Mouse (Mus musculus): ENCODE results near the gene Fam172a. TPM values are rescaled to one million over a fixed set of nuclear protein-coding genes. Genes with fewer than 3 reads are reported as not detected.

Gene Fam172a
- polyA plus RNA-seq, 1 experiment from 2014 or later = 27.0 TPM

DNA sequence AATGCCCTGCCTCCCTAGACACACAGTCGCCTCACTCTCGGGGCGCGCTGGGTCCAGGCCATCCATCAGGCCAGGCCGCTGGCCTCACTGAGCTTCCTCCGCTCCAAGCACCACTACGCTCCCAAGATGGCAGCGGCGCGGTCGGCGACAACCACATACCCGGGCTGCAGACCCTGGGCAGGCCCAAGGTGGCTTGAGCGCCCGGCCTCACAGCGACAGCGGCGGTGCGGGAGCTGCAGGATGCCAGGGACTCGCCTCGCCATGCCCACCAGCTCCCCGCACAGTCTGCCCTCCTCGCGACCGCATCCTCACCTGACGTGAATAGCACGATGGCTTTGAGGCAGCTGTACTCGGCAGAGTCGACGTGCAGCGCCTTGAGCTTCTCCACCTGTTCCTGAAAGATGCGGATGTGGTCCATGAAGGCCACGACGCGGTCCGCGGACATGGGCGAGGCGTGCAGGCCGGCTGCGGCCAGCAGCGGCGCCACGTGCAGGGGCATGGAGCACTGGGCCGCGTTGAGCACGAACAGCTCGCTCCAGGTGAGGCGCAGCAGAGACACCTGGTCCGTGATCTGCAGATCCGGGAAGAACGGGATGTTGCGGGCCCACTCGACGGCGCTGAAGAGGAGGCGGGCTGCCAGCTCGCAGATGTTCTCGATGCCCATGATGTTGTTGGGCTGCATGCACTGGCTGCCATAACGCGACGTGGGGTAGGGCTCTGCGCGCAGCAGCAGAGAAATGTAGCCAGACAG is 493.2 kb downstream of the Fam172a start:
- Histone ChIP-seq H3K27me3 (peaks cover 78% of the 10 kb centered on the region), H3K4me3 (replicated peaks) (peak overlapping the region; percentile 42), H3K36me3 (no peaks in the 10 kb centered on the region), H3K4me1 (replicated peaks) (peaks cover 25% of the 10 kb centered on the region), H3K27ac (no peak overlapping the region), H3K9me3 (no peaks in the 10 kb centered on the region), H3K4me2 (peak overlapping the region; percentile 67), H3K9ac (replicated peaks) (peak overlapping the region; percentile 57)
- WGBS = under 1% methylated on average over 64 of the region's 64 CpGs
- no peak for ATAC-seq (ENCODE audit: insufficient number of reproducible peaks, insufficient read depth, low FRiP score, low TSS enrichment, low read depth)

DNA sequence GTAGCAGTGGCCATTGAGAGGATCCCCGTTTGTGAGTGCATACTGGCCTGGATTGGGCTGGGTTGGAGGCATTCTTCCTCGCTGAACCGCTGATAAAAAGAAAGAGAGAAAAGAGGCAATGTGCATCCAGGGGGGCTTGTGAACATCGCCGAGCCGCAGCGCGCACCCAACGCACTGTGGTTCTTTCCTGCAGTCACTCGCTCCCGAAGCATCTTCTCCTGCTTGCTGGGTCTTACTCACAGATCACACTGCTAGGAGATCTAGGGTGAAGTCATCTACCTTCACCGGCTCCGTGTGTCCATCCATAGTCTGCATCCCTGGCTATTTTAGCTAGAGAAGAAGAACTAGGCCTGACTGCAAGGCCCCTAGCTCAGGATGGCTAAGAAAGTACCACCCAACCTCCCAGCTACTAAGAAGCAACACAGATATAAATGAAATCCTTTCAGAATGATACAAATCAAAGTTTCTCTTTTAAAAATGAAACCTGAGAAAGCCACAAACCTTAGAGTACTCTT is 493.8 kb downstream of the Fam172a start:
- H3K27ac ChIP-seq = no peak overlapping the region
- peak overlapping the region; percentile 57; the same call in 1 of the 2 replicates for H3K9ac ChIP-seq (replicated peaks)
- peak overlapping the region; percentile 67 for H3K4me2 ChIP-seq
- H3K4me3 ChIP-seq (replicated peaks) = peak overlapping the region; percentile 42
- peaks cover 25% of the 10 kb centered on the region for H3K4me1 ChIP-seq (replicated peaks)
- ATAC-seq (ENCODE audit: insufficient number of reproducible peaks, insufficient read depth, low FRiP score, low TSS enrichment, low read depth) = no peak
- H3K9me3 ChIP-seq = no peaks in the 10 kb centered on the region
- 3% methylated on average over 13 of the region's 13 CpGs for WGBS
- no peaks in the 10 kb centered on the region for H3K36me3 ChIP-seq
- peaks cover 78% of the 10 kb centered on the region for H3K27me3 ChIP-seq

DNA sequence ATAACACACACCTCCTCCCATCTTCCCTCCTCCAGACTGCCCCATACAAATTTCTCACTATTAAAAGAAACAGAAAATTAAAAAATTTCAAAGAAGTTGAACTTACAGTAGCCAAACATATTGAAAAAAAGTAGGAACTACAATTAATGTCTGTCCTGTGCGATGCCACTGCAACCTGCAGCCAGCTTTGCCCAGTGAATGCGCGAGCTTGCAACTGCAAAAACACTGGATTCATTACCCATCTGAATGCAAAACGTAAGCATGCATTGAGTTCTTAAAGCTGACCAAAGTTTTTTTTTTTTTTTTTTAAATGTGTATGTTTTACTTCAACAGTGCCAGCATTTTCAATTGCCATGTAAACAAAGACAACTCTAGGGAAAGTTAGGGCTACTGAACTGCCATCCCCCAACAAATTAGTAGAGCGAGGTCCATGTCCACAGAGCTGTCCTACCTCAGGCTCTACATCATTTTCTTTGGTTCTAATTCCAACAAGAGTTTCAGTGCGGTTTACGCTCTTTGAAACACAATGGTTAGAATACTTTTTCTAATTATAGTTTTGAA is 494.5 kb downstream of the Fam172a start:
- Histone ChIP-seq H3K9me3 (no peaks in the 10 kb centered on the region), H3K9ac (replicated peaks) (no peak overlapping the region), H3K36me3 (no peaks in the 10 kb centered on the region), H3K27me3 (peaks cover 72% of the 10 kb centered on the region), H3K4me1 (replicated peaks) (peaks cover 25% of the 10 kb centered on the region), H3K27ac (no peak overlapping the region), H3K4me3 (replicated peaks) (peak overlapping the region; percentile 42; the same call in 1 of the 2 replicates), H3K4me2 (0 out of 2 replicates have a peak overlapping the region, but pooled peaks have one; percentile 6)
- no peak for ATAC-seq (ENCODE audit: insufficient number of reproducible peaks, insufficient read depth, low FRiP score, low TSS enrichment, low read depth)
- 15% methylated on average over 7 of the region's 7 CpGs for WGBS

DNA sequence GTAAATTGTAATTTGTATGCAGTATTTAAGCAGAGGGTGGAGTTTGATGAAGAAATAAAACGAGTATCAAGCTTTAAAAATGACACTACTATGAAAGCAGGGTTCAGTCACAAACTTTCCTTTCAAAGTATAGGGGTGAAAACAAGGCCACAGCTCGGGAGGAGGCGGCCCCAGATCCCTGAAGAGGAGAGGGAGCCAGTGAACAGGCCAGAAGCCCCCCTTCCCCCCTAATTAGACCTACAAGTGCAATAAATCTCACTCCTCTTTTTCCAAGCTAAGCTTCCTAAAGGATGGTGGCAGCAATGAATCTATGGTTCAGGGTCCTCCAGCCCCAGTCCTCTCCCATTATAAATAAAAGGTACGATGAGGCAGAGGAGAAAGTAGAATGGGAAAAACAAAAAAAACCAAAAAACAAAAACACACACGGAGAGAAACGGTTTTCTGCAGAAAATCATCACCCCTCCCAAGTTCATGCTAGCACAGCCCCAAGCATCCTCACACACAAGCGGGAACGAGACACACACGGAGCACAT is 495.5 kb downstream of the Fam172a start:
- peak overlapping the region; percentile 87 for H3K9ac ChIP-seq (replicated peaks)
- H3K4me2 ChIP-seq = peak overlapping the region; percentile 89
- no peak for ATAC-seq (ENCODE audit: insufficient number of reproducible peaks, insufficient read depth, low FRiP score, low TSS enrichment, low read depth)
- H3K36me3 ChIP-seq = no peaks in the 10 kb centered on the region
- peaks cover 71% of the 10 kb centered on the region for H3K27me3 ChIP-seq
- H3K9me3 ChIP-seq = no peaks in the 10 kb centered on the region
- peak overlapping the region; percentile 90 for H3K27ac ChIP-seq
- under 1% methylated on average over 9 of the region's 9 CpGs for WGBS
- peaks cover 28% of the 10 kb centered on the region for H3K4me1 ChIP-seq (replicated peaks)
- peak overlapping the region; percentile 71 for H3K4me3 ChIP-seq (replicated peaks)

DNA sequence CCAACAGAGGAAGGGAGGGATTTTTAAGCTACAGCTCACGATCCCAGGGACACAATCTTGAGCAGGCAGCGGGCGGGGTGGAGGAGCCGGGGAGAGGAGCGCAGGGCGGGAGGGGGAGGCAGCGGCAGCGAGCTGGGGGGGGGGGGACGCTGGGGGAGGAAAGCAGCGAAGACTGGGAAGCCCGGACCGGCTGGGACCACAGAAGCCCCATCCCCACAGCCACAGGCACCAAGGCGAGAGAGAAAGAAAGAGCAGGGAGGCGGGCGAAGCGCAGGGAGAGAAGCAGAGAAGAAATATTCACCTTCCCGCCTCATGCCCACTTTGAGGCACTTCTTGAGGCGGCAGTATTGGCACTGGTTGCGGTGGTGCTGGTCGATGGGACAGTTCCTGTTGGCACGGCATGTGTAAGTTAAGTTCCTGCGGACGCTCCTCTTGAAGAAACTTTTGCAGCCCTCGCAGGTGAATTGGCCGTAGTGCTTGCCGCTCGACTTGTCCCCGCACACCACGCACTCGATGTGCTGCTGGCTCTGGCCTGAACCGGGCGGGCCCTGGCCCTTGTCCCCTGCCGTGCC is 496.1 kb downstream of the Fam172a start:
- under 1% methylated on average over 28 of the region's 33 CpGs for WGBS
- Histone ChIP-seq H3K4me2 (peak overlapping the region; percentile 89), H3K4me1 (replicated peaks) (peaks cover 31% of the 10 kb centered on the region), H3K9me3 (no peaks in the 10 kb centered on the region), H3K27ac (peak overlapping the region; percentile 90), H3K9ac (replicated peaks) (peak overlapping the region; percentile 87), H3K27me3 (peaks cover 71% of the 10 kb centered on the region), H3K4me3 (replicated peaks) (peak overlapping the region; percentile 71), H3K36me3 (no peaks in the 10 kb centered on the region)
- no peak for ATAC-seq (ENCODE audit: insufficient number of reproducible peaks, insufficient read depth, low FRiP score, low TSS enrichment, low read depth)

DNA sequence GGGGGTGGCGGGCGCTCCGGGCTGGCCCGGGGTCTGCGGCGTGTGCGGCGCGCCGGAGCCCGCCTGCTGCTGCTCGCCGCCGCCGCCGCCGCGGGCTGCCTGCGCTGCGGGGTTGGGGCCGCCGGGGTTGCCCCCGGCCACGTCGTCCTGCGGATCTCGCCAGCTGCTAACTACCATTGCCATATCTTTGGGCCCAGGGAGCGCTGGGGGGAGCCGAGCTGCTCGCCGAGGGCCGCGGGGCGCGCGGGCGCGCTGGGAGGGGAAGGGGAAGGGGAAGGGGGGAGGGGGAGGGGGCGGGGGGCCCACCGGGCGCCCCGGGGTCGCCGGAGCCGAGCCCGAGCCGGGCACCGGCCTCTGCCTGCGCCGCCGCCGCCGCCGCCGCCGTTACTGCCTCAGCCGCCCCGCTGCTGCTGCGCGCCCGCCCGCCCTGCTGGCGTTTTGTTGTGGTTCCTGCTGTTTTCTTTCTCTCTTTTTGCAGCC is 496.6 kb downstream of the Fam172a start:
- H3K27me3 ChIP-seq = peaks cover 71% of the 10 kb centered on the region
- ATAC-seq (ENCODE audit: insufficient number of reproducible peaks, insufficient read depth, low FRiP score, low TSS enrichment, low read depth) = no peak

DNA sequence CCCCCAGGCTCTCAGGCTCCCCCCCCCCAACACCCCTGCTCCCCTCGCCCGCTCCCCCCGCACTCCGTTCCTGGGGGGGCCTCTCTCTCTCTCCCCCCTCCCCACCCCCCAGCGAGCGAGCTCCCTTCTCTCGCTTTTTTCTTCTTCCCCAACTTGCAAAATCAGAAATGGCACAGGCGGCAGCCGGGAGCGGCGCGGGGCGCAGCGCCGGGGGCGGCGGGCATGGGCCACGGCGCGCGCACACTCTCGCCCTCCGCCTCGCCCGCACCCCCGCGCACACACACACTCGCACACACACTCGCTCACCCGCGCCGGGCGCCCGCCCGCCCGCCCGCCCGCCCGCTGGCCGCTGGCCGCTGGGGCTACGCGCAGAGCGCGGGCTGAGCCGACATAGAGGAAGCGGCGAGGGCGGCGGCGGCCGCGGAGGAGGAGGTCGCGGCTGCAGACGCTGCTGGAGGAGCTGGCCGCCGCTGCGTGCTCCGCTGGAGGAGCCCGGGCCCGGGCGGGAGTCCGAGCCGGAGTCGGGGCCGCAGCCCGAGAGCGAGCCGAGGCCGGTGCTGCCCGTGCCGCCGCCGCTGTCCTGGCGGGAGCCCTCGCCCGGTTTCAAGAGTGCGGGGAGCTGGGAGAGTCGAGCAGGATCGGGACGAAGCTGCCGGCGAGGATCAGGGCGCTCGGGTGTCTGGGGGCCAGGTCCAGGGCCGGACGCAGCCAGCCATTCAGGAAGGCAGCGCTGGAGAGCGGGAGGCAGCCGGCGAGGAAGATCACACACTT is 497.2 kb downstream of the Fam172a start:
- peaks cover 34% of the 10 kb centered on the region for H3K4me1 ChIP-seq (replicated peaks)

More for the DNA sequence above, 496.6 kb downstream of the Fam172a start:
- Histone ChIP-seq H3K4me3 (replicated peaks) (peak overlapping the region; percentile 71), H3K27ac (peak overlapping the region; percentile 90), H3K4me1 (replicated peaks) (peaks cover 31% of the 10 kb centered on the region), H3K9ac (replicated peaks) (peak overlapping the region; percentile 87), H3K9me3 (no peaks in the 10 kb centered on the region), H3K4me2 (peak overlapping the region; percentile 89), H3K36me3 (no peaks in the 10 kb centered on the region)
- WGBS = 0% methylated on average over 24 of the region's 63 CpGs

DNA sequence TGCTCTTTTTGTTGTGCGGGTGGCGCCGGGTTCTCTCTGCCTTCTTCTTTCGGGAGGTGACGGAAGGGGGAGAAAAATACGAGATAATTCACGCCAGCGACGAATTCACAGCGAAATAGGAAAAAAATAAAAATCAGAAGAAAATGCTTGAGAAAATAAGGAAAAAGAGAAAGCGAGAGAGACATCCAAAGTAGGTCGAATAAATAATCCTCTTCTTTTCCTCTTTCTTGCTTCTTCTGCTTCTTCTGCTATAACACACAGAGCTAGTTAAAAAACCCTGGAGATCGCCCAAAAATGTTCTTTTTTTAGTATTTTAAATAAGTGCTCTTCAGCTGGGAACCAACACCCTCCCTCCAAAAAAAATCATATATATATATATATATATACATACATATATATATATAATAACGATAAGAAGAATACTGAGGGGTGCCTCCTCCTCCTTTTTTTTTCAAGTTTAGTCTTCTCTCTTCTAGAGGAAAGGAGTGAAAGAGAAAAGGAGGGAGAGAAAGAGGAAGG is 497.9 kb downstream of the Fam172a start, which contains the start of gene Nr2f1:
Gene Nr2f1 (minus strand): TSS at position 116 of the 519 bp plus-strand sequence.
- ATAC-seq (ENCODE audit: insufficient number of reproducible peaks, insufficient read depth, low FRiP score, low TSS enrichment, low read depth) = no peak
- peaks cover 38% of the 10 kb centered on the region for H3K4me1 ChIP-seq (replicated peaks)
- H3K9me3 ChIP-seq = no peaks in the 10 kb centered on the region
- peak within 1 kb of the TSS; percentile 90 for H3K27ac ChIP-seq
- H3K27me3 ChIP-seq = peaks cover 73% of the 10 kb centered on the region
- peak within 1 kb of the TSS; percentile 89 for H3K4me2 ChIP-seq
- H3K4me3 ChIP-seq (replicated peaks) = peak within 1 kb of the TSS; percentile 71
- H3K36me3 ChIP-seq = no peaks in the 10 kb centered on the region
- peak within 1 kb of the TSS; percentile 87 for H3K9ac ChIP-seq (replicated peaks)
- under 1% methylated on average over 14 of the region's 14 CpGs for WGBS

More for the DNA sequence above, 497.2 kb downstream of the Fam172a start:
- ATAC-seq (ENCODE audit: insufficient number of reproducible peaks, insufficient read depth, low FRiP score, low TSS enrichment, low read depth) = 0 out of 2 replicates have a peak, but pooled peaks have one; percentile 9
- peak overlapping the region; percentile 87 for H3K9ac ChIP-seq (replicated peaks)
- under 1% methylated on average over 68 of the region's 92 CpGs for WGBS
- peak overlapping the region; percentile 90 for H3K27ac ChIP-seq
- H3K27me3 ChIP-seq = peaks cover 72% of the 10 kb centered on the region
- no peaks in the 10 kb centered on the region for H3K36me3 ChIP-seq
- H3K4me3 ChIP-seq (replicated peaks) = peak overlapping the region; percentile 71
- H3K4me2 ChIP-seq = peak overlapping the region; percentile 89
- no peaks in the 10 kb centered on the region for H3K9me3 ChIP-seq

DNA sequence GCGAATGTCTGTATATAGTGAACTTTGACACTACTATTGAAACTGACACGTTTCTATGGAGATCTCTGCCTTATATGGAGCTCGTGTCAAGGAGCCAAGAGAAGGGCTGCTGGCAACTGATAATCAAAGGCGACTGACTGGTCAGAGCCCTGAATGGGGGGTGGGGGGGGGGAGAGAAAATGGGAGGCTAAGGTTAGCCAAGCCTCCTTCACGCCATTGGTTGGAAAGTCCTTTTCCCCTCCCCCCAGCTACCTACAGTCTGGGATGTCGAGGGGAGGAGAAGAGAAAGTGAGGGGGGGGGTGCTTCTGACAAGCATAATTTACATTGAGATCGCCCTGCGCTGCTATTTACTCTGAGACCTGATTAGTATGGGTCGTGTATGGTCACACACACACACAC is 498.6 kb downstream of the Fam172a start:
- H3K27me3 ChIP-seq = peaks cover 71% of the 10 kb centered on the region
- peak overlapping the region; percentile 71 for H3K4me3 ChIP-seq (replicated peaks)
- H3K4me2 ChIP-seq = peak overlapping the region; percentile 89
- no peak overlapping the region for H3K27ac ChIP-seq
- H3K9me3 ChIP-seq = no peaks in the 10 kb centered on the region
- H3K9ac ChIP-seq (replicated peaks) = no peak overlapping the region
- H3K4me1 ChIP-seq (replicated peaks) = peaks cover 32% of the 10 kb centered on the region
- 2% methylated on average over 8 of the region's 9 CpGs for WGBS
- no peak for ATAC-seq (ENCODE audit: insufficient number of reproducible peaks, insufficient read depth, low FRiP score, low TSS enrichment, low read depth)
- H3K36me3 ChIP-seq = no peaks in the 10 kb centered on the region

All from limb, embryonic 12.5 days (tissue).